In genomic region chr11:106273311-106273684, GRCm38 (mm10) we compare ENCODE assay signal across 9 mouse cellular contexts. TPM values are rescaled to one million over a fixed set of nuclear protein-coding genes. Genes with fewer than 3 reads are reported as not detected.
A peak's percentile ranks its signal among the peaks of the same experiment; 100 is the strongest.
DNase-seq lines count a peak whose midpoint lies in the region; ATAC-seq and TF ChIP-seq lines count a peak whose summit lies in the region.
"Had no signal": no experiment of that assay in that cellular context is flagged by ENCODE, and none has a peak within 500 bp of the region (broad histone marks: within the 10 kb centered on the region; RNA-seq: fewer than 3 reads in every experiment).

No protein-coding gene starts in this region.

- peak overlapping the region; percentile 63 for H3K9ac ChIP-seq in kidney, postnatal 0 days (ENCODE audit: low read depth, low read length)
- H3K9ac ChIP-seq in embryonic facial prominence, embryonic 12.5 days: peak overlapping the region; percentile 56
- peak overlapping the region; percentile 54 for H3K9ac ChIP-seq in intestine, embryonic 15.5 days
- H3K9ac ChIP-seq in midbrain, postnatal 0 days (replicated peaks; ENCODE audit: low read length, poor library complexity, severe bottlenecking): peak overlapping the region; percentile 92

- intact Hi-C loops in left cerebral cortex, postnatal 4 days (cut with DNase I): no loop called here

- TF ChIP-seq CTCF in kidney, postnatal 0 days (IDR thresholded peaks at IDR 0.05; ENCODE audit: low read depth): no peak
- TF ChIP-seq CTCF in midbrain, postnatal 0 days (IDR thresholded peaks at IDR 0.05): no peak

- H3K4me3 ChIP-seq in kidney, postnatal 0 days (replicated peaks; ENCODE audit: low read depth, low read length): peak overlapping the region; percentile 99
- H3K4me3 ChIP-seq in embryonic facial prominence, embryonic 12.5 days: peak overlapping the region; percentile 86
- H3K4me3 ChIP-seq in intestine, embryonic 15.5 days (replicated peaks): peak overlapping the region; percentile 100
- peak overlapping the region; percentile 94 for H3K4me3 ChIP-seq in midbrain, postnatal 0 days (ENCODE audit: low read depth, low read length)

- no peaks in the 10 kb centered on the region for H3K27me3 ChIP-seq in kidney, postnatal 0 days (ENCODE audit: insufficient read depth, low read length)
- H3K27me3 ChIP-seq in embryonic facial prominence, embryonic 12.5 days: no peaks in the 10 kb centered on the region
- H3K27me3 ChIP-seq in intestine, embryonic 15.5 days (replicated peaks): no peaks in the 10 kb centered on the region
- H3K27me3 ChIP-seq in midbrain, postnatal 0 days (ENCODE audit: insufficient read depth, low read length): no peaks in the 10 kb centered on the region

- ATAC-seq in kidney, postnatal 0 days (replicated peaks; ENCODE audit: low FRiP score, low read depth): 0 out of 2 replicates have a peak, but pooled peaks have one; percentile 8
- ATAC-seq in embryonic facial prominence, embryonic 12.5 days (ENCODE audit: insufficient number of reproducible peaks, insufficient read depth, low FRiP score, low TSS enrichment): no peak
- ATAC-seq in intestine, embryonic 15.5 days: peak; percentile 8
- 0 out of 2 replicates have a peak, but pooled peaks have one; percentile 11 for ATAC-seq in midbrain, postnatal 0 days (ENCODE audit: low FRiP score)

- no peaks in the 10 kb centered on the region for H3K9me3 ChIP-seq in kidney, postnatal 0 days (replicated peaks; ENCODE audit: low read length)
- H3K9me3 ChIP-seq in embryonic facial prominence, embryonic 12.5 days: no peaks in the 10 kb centered on the region
- H3K9me3 ChIP-seq in intestine, embryonic 15.5 days: no peaks in the 10 kb centered on the region
- no peaks in the 10 kb centered on the region for H3K9me3 ChIP-seq in midbrain, postnatal 0 days (ENCODE audit: low read length)

- DNase-seq in kidney, postnatal 0 days (ENCODE audit: low spot score): peak; percentile 41
- no peak for DNase-seq in kidney, postnatal 4 days
- no peak for DNase-seq in midbrain, postnatal 0 days (ENCODE audit: low spot score)
- no peak for DNase-seq in adrenal gland, adult 18-20 months (ENCODE audit: low spot score in 2 of 2)
- DNase-seq in adrenal gland, adult 8-10 months: no peak
- DNase-seq in left cerebral cortex, postnatal 4 days: no peak

- peaks cover 32% of the 10 kb centered on the region for H3K4me1 ChIP-seq in kidney, postnatal 0 days (replicated peaks; ENCODE audit: insufficient read depth, low read length)
- H3K4me1 ChIP-seq in embryonic facial prominence, embryonic 12.5 days: peaks cover 44% of the 10 kb centered on the region
- H3K4me1 ChIP-seq in intestine, embryonic 15.5 days (replicated peaks): peaks cover 43% of the 10 kb centered on the region
- H3K4me1 ChIP-seq in midbrain, postnatal 0 days (ENCODE audit: insufficient read depth, low read length): peaks cover 15% of the 10 kb centered on the region

- WGBS in kidney, postnatal 0 days: 8% methylated on average over 16 of the region's 16 CpGs
- WGBS in embryonic facial prominence, embryonic 12.5 days: 18% methylated on average over 16 of the region's 16 CpGs
- 8% methylated on average over 16 of the region's 16 CpGs for WGBS in intestine, embryonic 15.5 days
- WGBS in midbrain, postnatal 0 days: 16% methylated on average over 16 of the region's 16 CpGs

- peak overlapping the region; percentile 66 for H3K4me2 ChIP-seq in kidney, postnatal 0 days (ENCODE audit: low read length)
- H3K4me2 ChIP-seq in embryonic facial prominence, embryonic 12.5 days (replicated peaks): peak overlapping the region; percentile 66
- peak overlapping the region; percentile 75 for H3K4me2 ChIP-seq in intestine, embryonic 15.5 days (replicated peaks)
- H3K4me2 ChIP-seq in midbrain, postnatal 0 days (ENCODE audit: low read depth, low read length, poor library complexity, severe bottlenecking): peak overlapping the region; percentile 87

- H3K36me3 ChIP-seq in kidney, postnatal 0 days (ENCODE audit: insufficient read depth, low read length): no peaks in the 10 kb centered on the region
- H3K36me3 ChIP-seq in embryonic facial prominence, embryonic 12.5 days: no peaks in the 10 kb centered on the region
- H3K36me3 ChIP-seq in intestine, embryonic 15.5 days: no peaks in the 10 kb centered on the region
- H3K36me3 ChIP-seq in midbrain, postnatal 0 days (ENCODE audit: insufficient read depth, low read length): no peaks in the 10 kb centered on the region

- peak overlapping the region; percentile 99 for H3K27ac ChIP-seq in kidney, postnatal 0 days
- H3K27ac ChIP-seq in embryonic facial prominence, embryonic 12.5 days: peak overlapping the region; percentile 87
- peak overlapping the region; percentile 70 for H3K27ac ChIP-seq in intestine, embryonic 15.5 days
- peak overlapping the region; percentile 72 for H3K27ac ChIP-seq in midbrain, postnatal 0 days (ENCODE audit: low read depth, low read length)

RNA-seq across cellular contexts. Expression of gene Smarcd2, which starts 0.5 kb away (rescaled TPM):
- polyA plus RNA-seq in kidney, postnatal 0 days (2015; fragmentation: Nextera tagmentation; extraction: Ambion mirVana): 42.7 and 44.6 TPM in 2 replicates
- 71.5 and 75.1 TPM in 2 replicates for polyA plus RNA-seq in embryonic facial prominence, embryonic 12.5 days (2016; fragmentation: Nextera tagmentation; extraction: Ambion mirVana)
- polyA plus RNA-seq in intestine, embryonic 15.5 days (2015; fragmentation: Nextera tagmentation; extraction: Ambion mirVana): 60.6 and 61.5 TPM in 2 replicates
- total RNA-seq in midbrain, postnatal 0 days (2014; rRNA removed): 11.7 and 27.5 TPM in 2 replicates
- polyA plus RNA-seq in midbrain, postnatal 0 days (2015; fragmentation: Nextera tagmentation; extraction: Ambion mirVana): 6.8 and 7.6 TPM in 2 replicates
- total RNA-seq in adrenal gland, adult 18-20 months (2021): 10 to 100 TPM; 47.4 to 63.7 TPM
- 10 to 100 TPM; 74.0 to 91.9 (median 85.8) TPM for total RNA-seq in adrenal gland, adult 8-10 months (2022)
- 10 to 100 TPM; 13.9 to 17.8 TPM for total RNA-seq in left cerebral cortex, postnatal 4 days (2021)

RNA-seq across cellular contexts. Expression of gene Tcam1, which starts 3.2 kb away (rescaled TPM):
- polyA plus RNA-seq in kidney, postnatal 0 days (2015; fragmentation: Nextera tagmentation; extraction: Ambion mirVana): 0.49 and 0.59 TPM in 2 replicates
- 0.24 and 0.47 TPM in 2 replicates for polyA plus RNA-seq in embryonic facial prominence, embryonic 12.5 days (2016; fragmentation: Nextera tagmentation; extraction: Ambion mirVana)
- 0.31 and 0.33 TPM in 2 replicates for polyA plus RNA-seq in intestine, embryonic 15.5 days (2015; fragmentation: Nextera tagmentation; extraction: Ambion mirVana)
- total RNA-seq in midbrain, postnatal 0 days (2014; rRNA removed): 0.22 and 0.24 TPM in 2 replicates
- polyA plus RNA-seq in midbrain, postnatal 0 days (2015; fragmentation: Nextera tagmentation; extraction: Ambion mirVana): 0.10 and 0.20 TPM in 2 replicates
- total RNA-seq in adrenal gland, adult 18-20 months (2021): under 1 TPM; 0.10 to 0.13 TPM
- under 1 TPM in 3 of 4 experiments, not detected in 1; 0.15 to 0.19 (median 0.17) TPM for total RNA-seq in adrenal gland, adult 8-10 months (2022)
- total RNA-seq in left cerebral cortex, postnatal 4 days (2021): under 1 TPM; 0.18 to 0.28 TPM

RNA-seq across cellular contexts. Expression of gene Psmc5, which starts 17.3 kb away (rescaled TPM):
- 223 and 251 TPM in 2 replicates for polyA plus RNA-seq in kidney, postnatal 0 days (2015; fragmentation: Nextera tagmentation; extraction: Ambion mirVana)
- polyA plus RNA-seq in embryonic facial prominence, embryonic 12.5 days (2016; fragmentation: Nextera tagmentation; extraction: Ambion mirVana): 315 and 316 TPM in 2 replicates
- 247 and 259 TPM in 2 replicates for polyA plus RNA-seq in intestine, embryonic 15.5 days (2015; fragmentation: Nextera tagmentation; extraction: Ambion mirVana)
- 76.1 and 88.4 TPM in 2 replicates for total RNA-seq in midbrain, postnatal 0 days (2014; rRNA removed)
- 280 and 290 TPM in 2 replicates for polyA plus RNA-seq in midbrain, postnatal 0 days (2015; fragmentation: Nextera tagmentation; extraction: Ambion mirVana)
- 100 to 1,000 TPM; 157 to 159 TPM for total RNA-seq in adrenal gland, adult 18-20 months (2021)
- 100 to 1,000 TPM; 151 to 166 (median 154) TPM for total RNA-seq in adrenal gland, adult 8-10 months (2022)
- total RNA-seq in left cerebral cortex, postnatal 4 days (2021): 100 to 1,000 TPM; 111 to 112 TPM

RNA-seq across cellular contexts. Expression of gene Ftsj3, which starts 17.4 kb away (rescaled TPM):
- 40.6 and 45.1 TPM in 2 replicates for polyA plus RNA-seq in kidney, postnatal 0 days (2015; fragmentation: Nextera tagmentation; extraction: Ambion mirVana)
- 63.3 and 67.0 TPM in 2 replicates for polyA plus RNA-seq in embryonic facial prominence, embryonic 12.5 days (2016; fragmentation: Nextera tagmentation; extraction: Ambion mirVana)
- 52.5 and 56.3 TPM in 2 replicates for polyA plus RNA-seq in intestine, embryonic 15.5 days (2015; fragmentation: Nextera tagmentation; extraction: Ambion mirVana)
- total RNA-seq in midbrain, postnatal 0 days (2014; rRNA removed): 34.5 and 46.9 TPM in 2 replicates
- 27.5 and 27.9 TPM in 2 replicates for polyA plus RNA-seq in midbrain, postnatal 0 days (2015; fragmentation: Nextera tagmentation; extraction: Ambion mirVana)
- 10 to 100 TPM; 53.6 to 55.8 TPM for total RNA-seq in adrenal gland, adult 18-20 months (2021)
- 10 to 100 TPM; 42.3 to 82.3 (median 59.1) TPM for total RNA-seq in adrenal gland, adult 8-10 months (2022)
- total RNA-seq in left cerebral cortex, postnatal 4 days (2021): 10 to 100 TPM; 34.6 to 35.1 TPM

RNA-seq across cellular contexts. Expression of gene Gh, which starts 28.4 kb away (rescaled TPM):
- polyA plus RNA-seq in kidney, postnatal 0 days (2015; fragmentation: Nextera tagmentation; extraction: Ambion mirVana): not detected in 2 replicates
- not detected in 2 replicates for polyA plus RNA-seq in embryonic facial prominence, embryonic 12.5 days (2016; fragmentation: Nextera tagmentation; extraction: Ambion mirVana)
- not detected in 2 replicates for polyA plus RNA-seq in intestine, embryonic 15.5 days (2015; fragmentation: Nextera tagmentation; extraction: Ambion mirVana)
- total RNA-seq in midbrain, postnatal 0 days (2014; rRNA removed): 1.3 TPM in 1 of 2 replicates, not detected in the other
- not detected in 2 replicates for polyA plus RNA-seq in midbrain, postnatal 0 days (2015; fragmentation: Nextera tagmentation; extraction: Ambion mirVana)
- total RNA-seq in adrenal gland, adult 18-20 months (2021): not detected
- total RNA-seq in adrenal gland, adult 8-10 months (2022): not detected
- not detected for total RNA-seq in left cerebral cortex, postnatal 4 days (2021)
- total RNA-seq: hematopoietic stem cell, adult 5-6 weeks had no signal
